Mouse (Mus musculus): ENCODE results near the gene Sost.

GRCm38 (mm10) chr11:101968791-101969190 lies 2.0 kb upstream of the Sost start:
- TF ChIP-seq CTCF (IDR thresholded peaks at IDR 0.05; ENCODE audit: low read depth) (peak; percentile 90), EP300 (IDR thresholded peaks at IDR 0.05; ENCODE audit: low read depth) (no peak)
